Mouse (Mus musculus) neural tube, embryonic 13.5 days (tissue): Measurements from ENCODE around the gene Slc25a16. TPM values are rescaled to one million over a fixed set of nuclear protein-coding genes. Genes with fewer than 3 reads are reported as not detected.
"Not testable (repeated sequence)": the region's sequence is repeated elsewhere in the genome, so short reads cannot be mapped to it uniquely, and the experiment has no call there.

Experiments
- ATAC-seq: fragments of 200-750 bp; cut with Nextera tagmentation; 2 replicates; pipeline ENCODE4 v1.8.0; 2017; ENCODE audit warnings: low read depth, mild to moderate bottlenecking, moderate TSS enrichment, moderate library complexity
- H3K27ac ChIP-seq: fragments of 300-500 bp; sonication (generic); replicated peaks from 2 replicates; pipeline ENCODE4 v1.5.1; 2015; ENCODE audit warnings: moderate library complexity, mild to moderate bottlenecking, inconsistent platforms
- H3K27me3 ChIP-seq: fragments of 300-500 bp; sonication (generic); 2 replicates; pipeline ENCODE4 v1.6.1; 2015; ENCODE audit warnings: mild to moderate bottlenecking, inconsistent platforms
- H3K36me3 ChIP-seq: fragments of 300-500 bp; sonication (generic); 2 replicates; pipeline ENCODE4 v1.6.1; 2015; ENCODE audit warnings: mild to moderate bottlenecking, inconsistent platforms
- H3K4me1 ChIP-seq: fragments of 300-500 bp; sonication (generic); replicated peaks from 2 replicates; pipeline ENCODE4 v1.6.1; 2015; ENCODE audit warnings: inconsistent platforms
- H3K4me2 ChIP-seq: fragments of 300-500 bp; sonication (generic); 2 replicates; pipeline ENCODE4 v1.6.1; 2015; ENCODE audit warnings: inconsistent platforms, mild to moderate bottlenecking, moderate library complexity
- H3K4me3 ChIP-seq: fragments of 300-500 bp; sonication (generic); 2 replicates; pipeline ENCODE4 v1.5.1; 2015; ENCODE audit warnings: mild to moderate bottlenecking, inconsistent platforms
- H3K9ac ChIP-seq: fragments of 300-500 bp; sonication (generic); 2 replicates; pipeline ENCODE4 v1.6.1; 2015; ENCODE audit warnings: moderate library complexity, mild to moderate bottlenecking, inconsistent platforms
- H3K9me3 ChIP-seq: fragments of 300-500 bp; sonication (generic); 2 replicates; pipeline ENCODE4 v1.6.1; 2016; ENCODE audit warnings: inconsistent platforms
- WGBS: fragments of 180-500 bp; shearing (Covaris S2); methylation state at CpG from one replicate; pipeline ENCODE4 v1.1.7; 2015; 5-methylcytosine and 5-hydroxymethylcytosine counted together
- polyA plus RNA-seq: library from polyadenylated mRNA; unstranded; fragments of >200 nt; fragmentation: Nextera tagmentation; extraction: Ambion mirVana; gene quantifications from 2 replicates; pipeline ENCODE4 v1.2.1, GENCODE M21; 2015

Gene Slc25a16
- polyA plus RNA-seq, 1 experiment from 2014 or later = 15.4 TPM

DNA sequence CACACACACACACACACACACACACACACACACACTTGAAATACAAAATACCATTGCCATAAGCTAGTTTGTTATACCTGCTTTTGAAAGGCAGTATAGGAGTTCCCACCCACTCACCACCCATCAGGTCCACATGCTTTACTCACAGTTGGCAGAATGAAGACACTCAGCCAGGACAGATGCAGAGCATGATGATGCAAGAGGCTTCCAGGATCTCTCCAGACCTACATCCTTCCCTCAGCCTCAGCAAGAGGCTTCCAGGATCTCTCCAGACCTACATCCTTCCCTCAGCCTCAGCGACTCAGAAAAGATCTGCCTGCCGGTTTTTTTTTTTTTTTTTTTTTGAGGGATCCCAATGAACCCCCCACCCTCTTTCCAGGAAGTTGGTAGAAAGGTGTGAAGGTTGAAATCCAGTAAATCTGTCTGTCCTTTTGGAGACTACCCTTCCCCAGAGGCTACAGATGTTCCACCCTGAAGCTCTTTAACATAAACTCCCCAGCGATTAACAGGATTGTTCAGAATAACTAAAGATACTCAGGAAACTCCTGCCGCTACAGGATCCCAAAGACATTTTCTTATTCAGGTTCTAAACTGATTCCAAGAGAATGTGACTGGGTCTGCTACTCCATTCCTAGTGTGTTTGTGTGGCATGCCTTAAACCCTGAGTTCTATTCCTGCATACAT, 27.7 kb upstream of the Slc25a16 start:
- no peaks in the 10 kb centered on the region for H3K36me3 ChIP-seq
- H3K4me1 ChIP-seq = no peaks in the 10 kb centered on the region
- no peak for ATAC-seq
- 36% methylated on average over 4 of the region's 4 CpGs for WGBS
- no peak overlapping the region for H3K27ac ChIP-seq
- H3K27me3 ChIP-seq = no peaks in the 10 kb centered on the region; the same call in 1 of the 2 replicates
- H3K9ac ChIP-seq = no peak overlapping the region
- no peak overlapping the region for H3K4me2 ChIP-seq
- H3K4me3 ChIP-seq = no peak overlapping the region
- H3K9me3 ChIP-seq = no peaks in the 10 kb centered on the region

DNA sequence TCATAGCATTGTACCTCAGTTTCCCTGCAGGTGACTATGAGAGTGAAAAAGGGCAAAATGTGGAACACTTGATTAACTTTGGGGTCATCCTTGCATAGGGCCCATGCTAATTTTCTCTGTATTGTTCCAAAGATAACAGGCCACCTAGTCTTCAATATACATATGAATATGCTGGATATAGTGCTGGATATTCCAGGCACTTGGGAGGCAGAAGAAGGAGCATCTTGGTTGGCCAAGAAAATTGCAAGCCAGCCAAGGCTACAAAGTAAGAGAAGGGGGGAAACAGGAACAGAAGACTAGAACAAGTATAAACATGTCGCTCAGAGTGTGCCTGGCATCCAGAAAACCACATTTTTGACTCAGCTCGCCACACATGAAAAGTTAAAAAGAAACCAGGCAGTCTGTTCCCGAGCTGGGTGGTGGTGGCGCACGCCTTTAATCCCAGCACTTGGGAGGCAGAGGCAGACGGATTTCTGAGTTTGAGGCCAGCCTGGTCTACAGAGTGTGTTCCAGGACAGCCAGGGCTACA, 27.0 kb upstream of the Slc25a16 start:
- H3K27ac ChIP-seq = no peak overlapping the region
- no peak for ATAC-seq
- H3K27me3 ChIP-seq = no peaks in the 10 kb centered on the region
- no peak overlapping the region for H3K4me3 ChIP-seq
- H3K9me3 ChIP-seq = no peaks in the 10 kb centered on the region
- no peak overlapping the region for H3K4me2 ChIP-seq
- H3K4me1 ChIP-seq = no peaks in the 10 kb centered on the region
- 75% methylated on average over 6 of the region's 6 CpGs for WGBS
- no peak overlapping the region for H3K9ac ChIP-seq
- H3K36me3 ChIP-seq = no peaks in the 10 kb centered on the region

DNA sequence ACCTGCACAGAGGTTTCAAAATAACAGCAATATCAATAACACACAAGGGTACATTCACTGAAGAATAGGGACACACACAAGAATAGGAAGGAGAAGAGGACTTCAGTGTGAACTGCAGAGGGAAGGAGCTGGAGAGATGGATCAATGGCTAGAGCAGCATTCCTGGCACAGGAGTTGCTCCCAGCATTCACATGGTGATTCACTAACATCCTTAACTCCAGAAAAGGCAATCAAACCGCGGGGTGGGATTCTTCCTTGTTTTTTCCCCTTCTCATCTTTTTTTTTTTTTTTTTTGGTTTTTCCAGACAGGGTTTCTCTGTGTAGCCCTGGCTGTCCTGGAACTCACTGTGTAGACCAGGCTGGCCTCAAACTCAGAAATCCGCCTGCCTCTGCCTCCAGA, 26.0 kb upstream of the Slc25a16 start:
- no peaks in the 10 kb centered on the region for H3K27me3 ChIP-seq
- no peaks in the 10 kb centered on the region for H3K4me1 ChIP-seq
- H3K9me3 ChIP-seq = no peaks in the 10 kb centered on the region
- WGBS = 82% methylated on average over 3 of the region's 3 CpGs
- H3K4me2 ChIP-seq = no peak overlapping the region
- H3K4me3 ChIP-seq = no peak overlapping the region
- no peak overlapping the region for H3K9ac ChIP-seq
- H3K36me3 ChIP-seq = no peaks in the 10 kb centered on the region
- ATAC-seq = no peak
- no peak overlapping the region for H3K27ac ChIP-seq

DNA sequence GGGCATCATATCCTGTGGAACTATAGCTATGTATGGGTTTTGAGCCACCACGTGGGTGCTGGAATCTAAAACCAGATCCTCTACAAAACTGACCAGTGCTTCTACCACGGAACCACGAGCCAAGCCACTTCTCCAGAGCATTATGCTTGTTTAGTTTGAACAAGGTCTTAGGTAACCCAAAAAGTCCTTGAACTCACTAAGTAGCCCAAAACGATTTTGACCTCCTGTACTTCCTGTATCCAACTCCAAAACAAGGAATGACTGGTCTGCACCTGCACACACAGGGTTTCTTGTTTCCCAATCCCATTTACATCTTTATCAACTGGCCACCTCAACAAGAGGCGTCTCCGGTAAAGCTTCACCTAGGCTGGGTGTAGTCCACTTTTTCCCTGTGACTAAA, 25.0 kb upstream of the Slc25a16 start:
- H3K9me3 ChIP-seq = no peaks in the 10 kb centered on the region
- no peak overlapping the region for H3K9ac ChIP-seq
- H3K4me2 ChIP-seq = no peak overlapping the region
- 85% methylated on average over 6 of the region's 6 CpGs for WGBS
- no peaks in the 10 kb centered on the region for H3K36me3 ChIP-seq
- H3K4me1 ChIP-seq = no peaks in the 10 kb centered on the region
- no peaks in the 10 kb centered on the region for H3K27me3 ChIP-seq
- H3K27ac ChIP-seq = no peak overlapping the region
- ATAC-seq = no peak
- no peak overlapping the region for H3K4me3 ChIP-seq

DNA sequence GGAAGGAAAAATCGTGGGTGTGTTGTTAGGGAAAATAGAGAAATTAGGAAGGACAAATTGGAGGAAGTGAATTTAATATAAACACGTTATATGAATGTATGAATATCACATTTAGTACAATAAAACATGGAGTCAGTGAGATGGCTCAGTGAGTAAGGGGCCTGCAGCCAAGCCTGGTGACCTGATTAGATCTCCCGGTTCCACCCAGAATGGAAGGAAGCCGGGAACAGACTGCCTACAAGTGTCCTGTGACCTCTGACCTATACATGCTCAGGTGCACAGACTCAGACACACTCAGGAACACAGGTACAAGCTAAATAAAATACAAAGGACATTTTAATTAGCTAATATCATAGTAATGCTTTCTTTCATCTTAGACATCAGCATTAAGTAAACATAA, 24.4 kb upstream of the Slc25a16 start:
- WGBS = 80% methylated on average over 4 of the region's 4 CpGs
- Histone ChIP-seq H3K4me2 (no peak overlapping the region), H3K9me3 (no peaks in the 10 kb centered on the region), H3K4me1 (no peaks in the 10 kb centered on the region), H3K27ac (no peak overlapping the region), H3K9ac (no peak overlapping the region), H3K4me3 (no peak overlapping the region), H3K36me3 (no peaks in the 10 kb centered on the region), H3K27me3 (no peaks in the 10 kb centered on the region)
- ATAC-seq = no peak

DNA sequence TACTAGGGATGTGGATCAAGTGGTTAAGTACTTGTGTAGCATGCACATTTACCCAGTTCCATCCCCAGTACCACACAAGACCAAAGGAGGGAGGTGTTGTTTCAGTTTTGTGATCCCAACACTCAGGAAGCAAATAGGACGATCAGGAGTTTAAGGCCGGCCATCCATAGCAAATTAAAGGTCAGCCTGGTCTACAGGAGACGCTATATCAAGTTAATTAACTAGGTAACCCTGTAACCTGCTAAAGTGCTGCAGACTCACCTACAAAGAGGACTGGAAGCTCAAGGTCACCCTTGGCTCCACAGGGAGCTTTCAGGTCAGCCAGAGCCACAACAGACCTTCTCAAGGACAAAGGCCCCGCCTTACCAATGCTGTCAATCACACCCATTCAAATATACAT, 23.7 kb upstream of the Slc25a16 start:
- H3K36me3 ChIP-seq = no peaks in the 10 kb centered on the region
- H3K4me2 ChIP-seq = no peak overlapping the region
- no peaks in the 10 kb centered on the region for H3K27me3 ChIP-seq
- H3K9me3 ChIP-seq = no peaks in the 10 kb centered on the region
- no peak overlapping the region for H3K9ac ChIP-seq
- H3K27ac ChIP-seq = no peak overlapping the region
- H3K4me3 ChIP-seq = no peak overlapping the region
- no peak for ATAC-seq
- no peaks in the 10 kb centered on the region for H3K4me1 ChIP-seq
- WGBS = 78% methylated on average over 4 of the region's 4 CpGs

DNA sequence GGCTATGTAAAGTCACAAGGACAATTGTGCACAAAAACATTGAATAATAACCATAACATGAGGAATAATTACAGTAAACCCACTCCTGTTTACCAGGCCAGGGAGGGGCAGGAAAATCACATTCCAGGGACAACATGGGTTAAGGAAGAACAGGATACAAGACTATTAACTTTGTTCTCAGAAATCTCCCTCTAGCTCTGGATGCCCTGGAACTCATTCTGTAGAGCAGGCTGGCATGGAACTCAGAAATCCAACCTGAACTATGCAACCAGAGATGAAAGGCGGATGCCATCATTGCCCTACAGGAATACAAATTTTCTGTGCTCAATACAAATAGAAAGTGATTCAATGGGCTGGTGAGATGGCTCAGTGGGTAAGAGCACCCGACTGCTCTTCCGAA, 23.0 kb upstream of the Slc25a16 start:
- no peak overlapping the region for H3K4me3 ChIP-seq
- no peaks in the 10 kb centered on the region for H3K36me3 ChIP-seq
- H3K9me3 ChIP-seq = no peaks in the 10 kb centered on the region
- no peaks in the 10 kb centered on the region for H3K4me1 ChIP-seq
- no peak overlapping the region for H3K27ac ChIP-seq
- no peaks in the 10 kb centered on the region for H3K27me3 ChIP-seq
- H3K4me2 ChIP-seq = no peak overlapping the region
- no peak overlapping the region for H3K9ac ChIP-seq
- 94% methylated on average over 3 of the region's 3 CpGs for WGBS
- ATAC-seq = no peak

DNA sequence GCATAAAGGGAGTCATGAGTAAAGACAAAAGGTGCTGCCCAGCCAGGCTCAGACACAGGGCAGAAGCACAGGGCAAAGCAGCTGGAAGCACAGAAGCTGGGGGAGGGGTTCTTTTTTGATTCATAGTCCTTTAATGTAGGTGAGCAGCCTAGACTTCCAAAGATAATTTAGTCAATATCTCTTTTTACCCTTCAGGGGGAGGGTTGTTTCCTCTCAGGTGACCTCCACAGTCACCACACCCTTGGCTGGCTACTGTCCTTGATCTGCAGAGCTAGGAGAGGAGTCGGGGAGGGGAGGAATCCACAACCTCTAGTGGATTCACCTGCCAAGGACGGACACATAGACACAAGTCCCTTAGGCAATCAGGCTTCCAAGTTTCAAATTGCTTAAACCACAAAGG, 22.4 kb upstream of the Slc25a16 start:
- H3K4me1 ChIP-seq = no peaks in the 10 kb centered on the region

DNA sequence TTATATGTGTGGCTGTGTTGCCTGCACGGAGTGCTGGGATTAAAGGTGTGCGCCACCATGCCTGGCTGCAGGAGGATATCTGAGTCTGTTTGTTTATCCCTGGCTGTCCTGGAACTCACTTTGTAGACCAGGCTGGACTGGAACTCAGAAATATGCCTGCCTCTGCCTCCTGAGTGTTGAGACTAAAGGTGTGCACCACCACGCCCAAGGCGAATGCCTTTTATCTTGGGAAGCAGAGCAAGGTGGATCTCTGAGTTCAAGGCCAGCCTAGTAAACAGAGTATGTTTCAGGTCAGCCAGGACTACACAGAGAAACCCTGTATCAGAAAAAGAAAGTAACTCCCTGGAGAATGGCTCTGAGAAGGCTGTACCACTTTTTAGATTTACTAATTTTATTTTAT, 20.3 kb upstream of the Slc25a16 start:
- H3K27ac ChIP-seq = no peak overlapping the region
- no peak overlapping the region for H3K4me3 ChIP-seq
- H3K9me3 ChIP-seq = no peaks in the 10 kb centered on the region
- no peak overlapping the region for H3K4me2 ChIP-seq
- H3K9ac ChIP-seq = no peak overlapping the region
- H3K27me3 ChIP-seq = no peaks in the 10 kb centered on the region
- H3K36me3 ChIP-seq = no peaks in the 10 kb centered on the region
- no peak for ATAC-seq
- 94% methylated on average over 4 of the region's 4 CpGs for WGBS
- no peaks in the 10 kb centered on the region for H3K4me1 ChIP-seq

More for the DNA sequence above, 22.4 kb upstream of the Slc25a16 start:
- no peak for ATAC-seq
- H3K9ac ChIP-seq = no peak overlapping the region
- H3K27me3 ChIP-seq = no peaks in the 10 kb centered on the region
- no peaks in the 10 kb centered on the region for H3K36me3 ChIP-seq
- no peak overlapping the region for H3K27ac ChIP-seq
- no peak overlapping the region for H3K4me3 ChIP-seq
- WGBS = 86% methylated on average over 2 of the region's 2 CpGs
- no peak overlapping the region for H3K4me2 ChIP-seq
- no peaks in the 10 kb centered on the region for H3K9me3 ChIP-seq

DNA sequence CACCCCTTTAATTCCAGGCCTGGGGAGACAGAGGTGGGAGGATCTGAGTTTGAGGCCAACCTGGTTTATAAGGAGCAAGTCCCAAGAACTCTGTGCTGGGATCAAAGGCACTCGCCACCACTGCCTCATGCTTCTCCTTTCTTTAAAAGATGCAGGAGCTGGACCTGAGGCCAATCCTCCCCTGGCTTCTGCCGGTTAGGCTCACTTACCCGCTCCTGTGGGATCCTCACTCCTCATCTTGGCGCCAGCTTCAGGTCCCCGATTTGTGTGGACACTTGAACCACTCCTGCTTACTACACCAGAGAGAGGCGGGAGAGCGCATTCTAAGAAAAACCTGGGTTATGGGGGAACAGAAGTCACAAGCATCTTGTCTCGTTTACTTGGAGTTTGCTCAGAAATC, 18.6 kb upstream of the Slc25a16 start:
- H3K4me3 ChIP-seq = no peak overlapping the region
- WGBS = 43% methylated on average over 8 of the region's 8 CpGs

DNA sequence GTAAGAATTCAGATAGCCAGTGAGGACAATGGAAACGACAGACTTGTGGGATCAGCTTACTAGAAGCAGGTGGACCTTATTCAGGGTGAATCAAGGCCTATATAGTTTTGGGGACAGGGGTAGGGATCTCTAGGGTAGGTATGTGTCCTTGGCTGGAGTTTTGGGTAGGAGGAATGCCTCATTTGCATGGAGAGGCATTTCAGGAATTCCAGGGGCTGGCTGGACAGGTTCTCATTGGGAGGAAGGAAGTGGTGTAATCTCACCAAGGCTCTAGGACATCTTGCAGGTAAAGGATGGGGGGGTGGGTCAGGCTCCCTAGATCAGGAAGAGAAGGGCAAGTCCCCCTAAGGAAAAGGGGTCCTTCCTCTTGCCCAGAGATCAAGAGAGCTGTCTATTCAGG, 17.6 kb upstream of the Slc25a16 start:
- no peaks in the 10 kb centered on the region for H3K4me1 ChIP-seq
- H3K9ac ChIP-seq = no peak overlapping the region
- no peak overlapping the region for H3K4me3 ChIP-seq
- 62% methylated on average over 1 of the region's 1 CpGs for WGBS
- H3K36me3 ChIP-seq = no peaks in the 10 kb centered on the region
- no peak for ATAC-seq
- H3K27me3 ChIP-seq = no peaks in the 10 kb centered on the region
- H3K4me2 ChIP-seq = no peak overlapping the region
- no peaks in the 10 kb centered on the region for H3K9me3 ChIP-seq
- H3K27ac ChIP-seq = no peak overlapping the region

More for the DNA sequence above, 18.6 kb upstream of the Slc25a16 start:
- Histone ChIP-seq H3K27ac (no peak overlapping the region), H3K36me3 (no peaks in the 10 kb centered on the region), H3K4me2 (no peak overlapping the region), H3K9ac (no peak overlapping the region), H3K4me1 (no peaks in the 10 kb centered on the region), H3K9me3 (no peaks in the 10 kb centered on the region), H3K27me3 (no peaks in the 10 kb centered on the region)
- ATAC-seq = no peak

DNA sequence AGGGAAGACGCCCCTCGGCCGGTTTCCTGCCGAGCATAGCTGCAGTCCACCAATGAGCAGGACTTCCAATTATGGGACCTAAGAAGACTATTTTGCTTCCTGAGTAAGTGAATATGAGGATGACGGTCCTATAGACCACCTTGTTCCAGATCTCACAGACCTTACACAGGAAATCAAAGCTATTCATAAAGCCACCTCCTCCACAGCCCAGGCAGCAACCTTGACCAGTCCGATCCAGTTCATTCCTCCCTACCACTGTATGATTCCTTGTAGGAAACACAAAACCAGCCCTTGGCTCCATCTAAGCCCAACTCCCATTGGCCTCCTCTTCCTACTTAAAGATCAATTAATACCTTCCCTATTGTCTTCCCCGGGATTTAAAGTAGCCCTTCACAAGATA, 14.1 kb upstream of the Slc25a16 start:
- Histone ChIP-seq H3K4me2 (no peak overlapping the region), H3K4me3 (no peak overlapping the region), H3K36me3 (no peaks in the 10 kb centered on the region), H3K9me3 (no peaks in the 10 kb centered on the region), H3K27ac (no peak overlapping the region), H3K27me3 (no peaks in the 10 kb centered on the region), H3K9ac (no peak overlapping the region), H3K4me1 (no peaks in the 10 kb centered on the region)
- 89% methylated on average over 7 of the region's 7 CpGs for WGBS
- no peak for ATAC-seq

DNA sequence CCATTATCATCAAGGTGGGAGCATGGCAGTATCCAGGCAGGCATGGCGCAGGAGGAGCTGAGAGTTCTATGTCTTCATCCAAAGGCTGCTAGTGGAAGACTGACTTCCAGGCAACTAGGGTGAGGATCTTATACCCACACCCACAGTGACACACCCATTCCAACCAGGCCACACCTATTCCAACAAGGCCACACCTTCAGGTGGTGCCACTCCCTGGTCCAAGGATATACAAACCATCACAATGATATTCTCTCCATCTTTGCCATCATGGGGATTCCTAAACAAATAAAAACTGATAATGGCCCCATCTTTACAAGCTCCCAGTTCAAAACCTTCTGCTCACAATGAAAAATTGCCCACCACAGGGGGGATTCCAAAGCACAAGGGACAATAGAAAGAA, 11.5 kb upstream of the Slc25a16 start, which contains the start of gene Tet1:
Gene Tet1 (minus strand): TSS at position 101 of the 400 bp plus-strand sequence.
- H3K27ac ChIP-seq, H3K4me2 ChIP-seq, H3K9me3 ChIP-seq, H3K9ac ChIP-seq, H3K36me3 ChIP-seq, H3K4me3 ChIP-seq, H3K27me3 ChIP-seq, ATAC-seq, H3K4me1 ChIP-seq: not testable (repeated sequence)
- no CpG with 5 or more reads among the region's 1 CpGs for WGBS
